8 mouse cellular contexts compared by ENCODE assay signal in the genomic region with DNA sequence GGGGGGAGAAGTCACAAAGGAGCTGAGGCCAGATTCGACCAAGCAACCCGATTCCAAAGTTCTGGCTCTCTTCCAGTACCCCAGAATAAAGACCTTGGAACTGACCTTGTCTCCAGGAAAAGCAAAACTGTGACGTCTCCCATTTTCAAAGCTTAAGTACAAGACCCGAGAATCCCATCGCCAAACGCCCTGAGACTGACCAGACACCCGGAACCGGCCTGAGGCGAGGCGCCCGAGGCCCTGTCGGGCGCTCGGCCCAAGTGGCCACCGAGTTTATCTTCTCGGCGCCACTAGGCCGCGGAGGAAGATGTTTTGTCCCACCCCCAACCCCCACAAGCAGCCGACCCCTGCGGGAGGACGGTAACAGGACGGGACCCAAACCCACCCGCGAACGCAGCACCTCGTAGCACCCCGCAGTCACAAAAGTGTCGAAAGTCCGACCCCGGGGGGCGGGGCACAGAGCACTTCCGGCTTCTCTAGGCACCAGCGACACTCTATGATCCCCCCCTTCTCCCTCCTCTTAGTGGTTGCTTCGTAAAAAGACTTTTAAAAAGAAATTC. TPM values are rescaled to one million over a fixed set of nuclear protein-coding genes. Genes with fewer than 3 reads are reported as not detected.
DNase-seq lines count a peak whose midpoint lies in the region; ATAC-seq lines count a peak whose summit lies in the region.

A gene (minus strand): TSS at position 469 of the 560 bp plus-strand sequence.

- no peaks in the 10 kb centered on the region for H3K36me3 ChIP-seq in hindbrain, embryonic 11.5 days (ENCODE audit: control insufficient read depth, insufficient read depth, low read length)

- no peaks in the 10 kb centered on the region for H3K27me3 ChIP-seq in hindbrain, embryonic 11.5 days (ENCODE audit: control insufficient read depth, insufficient read depth, low read length)

- H3K4me1 ChIP-seq in hindbrain, embryonic 11.5 days (replicated peaks; ENCODE audit: control insufficient read depth, insufficient read depth, low read length) = no peaks in the 10 kb centered on the region

- no peaks in the 10 kb centered on the region for H3K9me3 ChIP-seq in hindbrain, embryonic 11.5 days (ENCODE audit: control insufficient read depth, low read length)

- H3K4me3 ChIP-seq in hindbrain, embryonic 11.5 days (ENCODE audit: low read depth, low read length) = peak within 1 kb of the TSS; percentile 80

- DNase-seq in MN1 (ENCODE audit: low spot score) = peak; percentile 83
- DNase-seq in cerebellum, adult 9-10 months = peak; percentile 83
- peak; percentile 61 to 89 for DNase-seq in frontal cortex, adult 2 months (ENCODE audit: extremely low spot score in 1 of 2, low spot score in 1 of 2)
- DNase-seq in hindbrain, embryonic 11.5 days (ENCODE audit: low spot score) = peak; percentile 92
- DNase-seq in layer of hippocampus, postnatal 10 days (ENCODE audit: low spot score in 2 of 2) = peak; percentile 85 to 88
- peak; percentile 88 for DNase-seq in lung, postnatal 14 days
- DNase-seq in retina, adult 2 months (ENCODE audit: low read depth, low spot score) = peak; percentile 76
- DNase-seq in thymus, postnatal 36 days = peak; percentile 84 to 85

- H3K27ac ChIP-seq in hindbrain, embryonic 11.5 days (ENCODE audit: low read depth, low read length) = peak within 1 kb of the TSS; percentile 36; the same call in 1 of the 2 replicates

- under 1% methylated on average over 35 of the region's 35 CpGs for WGBS in hindbrain, embryonic 11.5 days

- H3K9ac ChIP-seq in hindbrain, embryonic 11.5 days (ENCODE audit: low read depth, low read length) = peak within 1 kb of the TSS; percentile 90

- H3K4me2 ChIP-seq in hindbrain, embryonic 11.5 days (replicated peaks; ENCODE audit: low read depth, low read length) = peak within 1 kb of the TSS; percentile 64

- ATAC-seq in hindbrain, embryonic 11.5 days (ENCODE audit: low FRiP score) = peak; percentile 96

RNA-seq across cellular contexts. Expression of the gene that starts here (rescaled TPM):
- polyA plus RNA-seq in frontal cortex, adult 2 months (2012; rRNA removed) = 47.9 and 52.0 TPM in 2 replicates
- polyA plus RNA-seq in hindbrain, embryonic 11.5 days (2014; fragmentation: Nextera tagmentation; extraction: Ambion mirVana) = 84.8 and 90.5 TPM in 2 replicates
- 10 to 100 TPM; 41.7 to 42.0 TPM for total RNA-seq in layer of hippocampus, postnatal 10 days (2021)

Comparison
In these comparisons a context has a peak if more than half of its experiments do, and no peak if none do; other contexts are left out.
1. Peak in every context shown above with its lines: DNase-seq, ATAC-seq, H3K4me3 ChIP-seq and H3K27ac ChIP-seq.